Mouse (Mus musculus): ENCODE results near the gene Olfr860. TPM values are rescaled to one million over a fixed set of nuclear protein-coding genes. Genes with fewer than 3 reads are reported as not detected.

Olfr860 gene
- polyA plus RNA-seq (2014; fragmentation: Illumina TruSeq; extraction: RNeasy Lipid Tissue Mini Kit (QIAGEN cat#74804); ENCODE audit: low read depth, low replicate concordance): not detected

DNA sequence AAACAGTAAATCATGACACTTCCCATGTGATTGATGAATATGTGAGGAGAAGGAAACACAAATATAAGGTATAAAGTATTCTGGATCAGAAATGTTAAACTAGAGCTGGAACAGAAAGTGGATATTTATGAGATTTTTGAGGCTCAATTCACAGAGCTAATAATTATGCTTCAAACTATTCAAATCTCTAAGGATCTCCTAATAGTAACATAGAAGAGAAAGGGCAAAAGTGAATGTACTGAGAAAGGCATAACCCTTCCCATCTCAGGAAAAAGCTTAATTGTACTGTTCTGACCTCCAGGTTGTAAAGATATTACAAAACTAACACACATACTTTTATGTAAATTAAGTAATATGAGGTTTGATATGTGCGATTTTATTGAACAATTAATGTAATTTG, at the start of gene Olfr860:
Olfr860 (minus strand) TSS at position 101 of the 400 bp plus-strand sequence.

DNA sequence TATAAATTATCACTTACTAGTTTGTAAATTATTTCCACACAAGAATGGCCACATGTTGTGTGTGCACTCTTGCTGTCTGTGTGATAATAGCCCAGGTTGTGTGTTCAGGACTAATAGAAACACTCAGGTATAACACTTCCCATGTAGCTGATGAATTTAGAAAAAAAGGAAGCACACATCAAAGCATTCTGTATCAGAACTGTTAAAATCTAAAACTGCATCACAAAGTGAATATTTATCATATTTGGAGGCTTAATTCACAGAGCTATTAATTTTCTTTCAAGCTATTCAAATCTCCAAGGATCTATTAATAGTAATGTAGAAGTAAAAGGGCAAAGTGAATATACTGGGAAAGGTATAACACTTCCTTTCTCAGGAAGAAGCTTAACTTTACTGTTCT, 38.4 kb upstream of the Olfr860 start, which contains the start of gene Olfr862:
Olfr862 (minus strand) TSS at position 101 of the 400 bp plus-strand sequence.

DNA sequence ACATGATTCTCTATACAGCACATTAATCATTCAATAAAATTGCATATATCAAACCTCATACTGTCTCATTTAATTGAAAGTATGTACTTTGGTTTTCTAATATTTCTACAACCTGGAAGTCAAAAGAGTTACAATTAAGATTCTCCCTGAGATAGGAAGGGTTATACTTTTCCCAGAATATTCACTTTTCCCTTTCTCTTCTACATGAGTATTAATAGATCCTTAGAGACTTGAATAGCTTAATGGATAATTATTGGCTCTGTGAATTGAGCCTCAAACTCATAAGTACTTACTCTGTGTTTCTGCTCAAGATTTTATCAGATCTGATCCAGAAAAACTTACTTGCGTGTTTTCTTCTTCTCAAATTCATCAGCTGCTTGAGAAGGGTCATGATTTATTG, 44.9 kb downstream of the Olfr860 start, which contains the start of gene Olfr859:
Olfr859 (plus strand) TSS at position 301 of the 400 bp plus-strand sequence.

Other genes starting within 250 kb of the Olfr860 start
- gene Zfp317, start 227.6 kb downstream of the Olfr860 start, polyA plus RNA-seq (2014; fragmentation: Illumina TruSeq; extraction: RNeasy Lipid Tissue Mini Kit (QIAGEN cat#74804); ENCODE audit: low read depth, low replicate concordance): 16.1 TPM
- gene Olfr857, start 140.3 kb downstream of the Olfr860 start, polyA plus RNA-seq (2014; fragmentation: Illumina TruSeq; extraction: RNeasy Lipid Tissue Mini Kit (QIAGEN cat#74804); ENCODE audit: low read depth, low replicate concordance): not detected
- not detected for gene Olfr58, start 69.5 kb downstream of the Olfr860 start, polyA plus RNA-seq (2014; fragmentation: Illumina TruSeq; extraction: RNeasy Lipid Tissue Mini Kit (QIAGEN cat#74804); ENCODE audit: low read depth, low replicate concordance)
- gene Olfr859, start 44.8 kb downstream of the Olfr860 start, polyA plus RNA-seq (2014; fragmentation: Illumina TruSeq; extraction: RNeasy Lipid Tissue Mini Kit (QIAGEN cat#74804); ENCODE audit: low read depth, low replicate concordance): not detected
- gene Olfr862, start 38.3 kb upstream of the Olfr860 start, polyA plus RNA-seq (2014; fragmentation: Illumina TruSeq; extraction: RNeasy Lipid Tissue Mini Kit (QIAGEN cat#74804); ENCODE audit: low read depth, low replicate concordance): not detected
- not detected for gene Olfr77, start 67.1 kb upstream of the Olfr860 start, polyA plus RNA-seq (2014; fragmentation: Illumina TruSeq; extraction: RNeasy Lipid Tissue Mini Kit (QIAGEN cat#74804); ENCODE audit: low read depth, low replicate concordance)
- gene Olfr866, start 178.3 kb upstream of the Olfr860 start, polyA plus RNA-seq (2014; fragmentation: Illumina TruSeq; extraction: RNeasy Lipid Tissue Mini Kit (QIAGEN cat#74804); ENCODE audit: low read depth, low replicate concordance): not detected
- gene Olfr867, start 207.8 kb upstream of the Olfr860 start, polyA plus RNA-seq (2014; fragmentation: Illumina TruSeq; extraction: RNeasy Lipid Tissue Mini Kit (QIAGEN cat#74804); ENCODE audit: low read depth, low replicate concordance): not detected
- not detected for gene Olfr868, start 248.9 kb upstream of the Olfr860 start, polyA plus RNA-seq (2014; fragmentation: Illumina TruSeq; extraction: RNeasy Lipid Tissue Mini Kit (QIAGEN cat#74804); ENCODE audit: low read depth, low replicate concordance)